Comparison of ENCODE assay signal across 20 mouse cellular contexts in genomic region chr11:115447321-115447885, GRCm38 (mm10). TPM values are rescaled to one million over a fixed set of nuclear protein-coding genes. Genes with fewer than 3 reads are reported as not detected.
DNase-seq lines count a peak whose midpoint lies in the region; ATAC-seq lines count a peak whose summit lies in the region.
"Had no signal": no experiment of that assay in that cellular context is flagged by ENCODE, and none has a peak within 500 bp of the region (broad histone marks: within the 10 kb centered on the region; RNA-seq: fewer than 3 reads in every experiment).

No protein-coding gene starts in this region.

- peak overlapping the region; percentile 33 for H3K4me3 ChIP-seq in erythroblast, embryonic 14.5 days (replicated peaks)
- H3K4me3 ChIP-seq in stomach, embryonic 16.5 days (replicated peaks; ENCODE audit: low read length), result no peak overlapping the region
- H3K4me3 ChIP-seq: limb, embryonic 13.5 days had no signal

- no peaks in the 10 kb centered on the region for H3K4me1 ChIP-seq in erythroblast, embryonic 14.5 days (ENCODE audit: control insufficient read depth)
- no peaks in the 10 kb centered on the region; the same call in 1 of the 2 replicates for H3K4me1 ChIP-seq in stomach, embryonic 16.5 days (ENCODE audit: control insufficient read depth, insufficient read depth, low read length)

- H3K9ac ChIP-seq in stomach, embryonic 16.5 days (ENCODE audit: low read length), result no peak overlapping the region
- H3K9ac ChIP-seq: limb, embryonic 13.5 days had no signal

- H3K27me3 ChIP-seq in erythroblast, embryonic 14.5 days (ENCODE audit: control insufficient read depth), result peaks cover 3% of the 10 kb centered on the region; the same call in 1 of the 2 replicates
- H3K27me3 ChIP-seq in stomach, embryonic 16.5 days (ENCODE audit: control insufficient read depth, insufficient read depth, low read length), result no peaks in the 10 kb centered on the region
- H3K27me3 ChIP-seq: limb, embryonic 13.5 days had no signal

- 76% methylated on average over 11 of the region's 11 CpGs for WGBS in stomach, embryonic 16.5 days

- H3K9me3 ChIP-seq in erythroblast, embryonic 14.5 days (ENCODE audit: control insufficient read depth, low read length), result no peaks in the 10 kb centered on the region
- H3K9me3 ChIP-seq in stomach, embryonic 16.5 days (replicated peaks; ENCODE audit: control insufficient read depth, low read length), result no peaks in the 10 kb centered on the region
- H3K9me3 ChIP-seq: G1E; limb, embryonic 13.5 days had no signal

- H3K36me3 ChIP-seq in erythroblast, embryonic 14.5 days (ENCODE audit: control insufficient read depth), result no peaks in the 10 kb centered on the region
- no peaks in the 10 kb centered on the region for H3K36me3 ChIP-seq in stomach, embryonic 16.5 days (ENCODE audit: control insufficient read depth, insufficient read depth, low read length)
- H3K36me3 ChIP-seq: G1E; limb, embryonic 13.5 days had no signal

- H3K27ac ChIP-seq in stomach, embryonic 16.5 days (ENCODE audit: low read length), result peak overlapping the region; percentile 14; the same call in 1 of the 2 replicates
- H3K27ac ChIP-seq: hindbrain, postnatal 0 days; limb, embryonic 13.5 days had no signal

- no peak for ATAC-seq in erythroblast, adult 5-6 weeks (replicated peaks; ENCODE audit: low FRiP score, poor library complexity, severe bottlenecking)
- no peak for ATAC-seq in stomach, embryonic 16.5 days (ENCODE audit: insufficient read depth, low FRiP score)
- ATAC-seq in erythroid progenitor cell, adult 5-6 weeks (replicated peaks; ENCODE audit: low FRiP score, poor library complexity, severe bottlenecking), result no peak
- ATAC-seq: hindbrain, postnatal 0 days; midbrain, embryonic 16.5 days had no signal

- peak; percentile 61 for DNase-seq in kidney, adult 18-20 months
- no peak for DNase-seq in kidney, postnatal 14 days
- DNase-seq in kidney, postnatal 25 days, result peak; percentile 60 to 84
- no peak for DNase-seq in layer of hippocampus, adult 9-10 months (ENCODE audit: low spot score)
- DNase-seq: layer of hippocampus, postnatal 36 days; lung, postnatal 4 days; retina, postnatal 1 day; spleen, adult 18-20 months had no signal

- H3K4me2 ChIP-seq in stomach, embryonic 16.5 days (ENCODE audit: low read depth, low read length), result no peak overlapping the region
- H3K4me2 ChIP-seq: limb, embryonic 13.5 days had no signal

RNA-seq across cellular contexts. Expression of gene Trim80, which starts 7.1 kb away (rescaled TPM):
- not detected in 2 replicates for polyA plus RNA-seq in erythroblast, embryonic 14.5 days (2012)
- total RNA-seq in erythroblast, adult 5-6 weeks (2015; ENCODE audit: low replicate concordance), result not detected in 2 replicates
- not detected in 2 replicates for total RNA-seq in erythroblast, adult 5-6 weeks (2017; ENCODE audit: low replicate concordance)
- polyA plus RNA-seq in stomach, embryonic 16.5 days (2015; fragmentation: Nextera tagmentation; extraction: Ambion mirVana), result 0.22 and 0.26 TPM in 2 replicates
- not detected in 2 replicates for total RNA-seq in erythroid progenitor cell, adult 5-6 weeks (2015; ENCODE audit: low replicate concordance)
- not detected in 2 replicates for total RNA-seq in erythroid progenitor cell, adult 5-6 weeks (2017; ENCODE audit: low replicate concordance)
- total RNA-seq: common myeloid progenitor, adult 5-6 weeks; G1E; gastrocnemius, postnatal 4 days; hindbrain, postnatal 0 days; layer of hippocampus, postnatal 36 days had no signal
- polyA plus RNA-seq: G1E; midbrain, embryonic 16.5 days; neural tube, embryonic 14.5 days had no signal

RNA-seq across cellular contexts. Expression of gene Slc16a5, which starts 14.9 kb away (rescaled TPM):
- 0.02 TPM in 1 of 2 replicates, not detected in the other for polyA plus RNA-seq in erythroblast, embryonic 14.5 days (2012)
- not detected in 2 replicates for total RNA-seq in erythroblast, adult 5-6 weeks (2015; ENCODE audit: low replicate concordance)
- total RNA-seq in erythroblast, adult 5-6 weeks (2017; ENCODE audit: low replicate concordance), result not detected in 2 replicates
- 2.8 and 3.7 TPM in 2 replicates for polyA plus RNA-seq in stomach, embryonic 16.5 days (2015; fragmentation: Nextera tagmentation; extraction: Ambion mirVana)
- total RNA-seq in erythroid progenitor cell, adult 5-6 weeks (2015; ENCODE audit: low replicate concordance), result not detected in 2 replicates
- total RNA-seq in erythroid progenitor cell, adult 5-6 weeks (2017; ENCODE audit: low replicate concordance), result 1.0 TPM in 1 of 2 replicates, not detected in the other
- total RNA-seq: adrenal gland, postnatal 25 days; common myeloid progenitor, adult 5-6 weeks; gastrocnemius, postnatal 4 days; layer of hippocampus, postnatal 36 days had no signal
- polyA plus RNA-seq: G1E had no signal

RNA-seq across cellular contexts. Expression of gene Kctd2, which starts 27.5 kb away (rescaled TPM):
- 1.3 and 1.9 TPM in 2 replicates for polyA plus RNA-seq in erythroblast, embryonic 14.5 days (2012)
- total RNA-seq in erythroblast, adult 5-6 weeks (2015; ENCODE audit: low replicate concordance), result 2.1 and 5.9 TPM in 2 replicates
- total RNA-seq in erythroblast, adult 5-6 weeks (2017; ENCODE audit: low replicate concordance), result 2.8 and 8.3 TPM in 2 replicates
- 3.2 and 3.6 TPM in 2 replicates for polyA plus RNA-seq in stomach, embryonic 16.5 days (2015; fragmentation: Nextera tagmentation; extraction: Ambion mirVana)
- 4.2 and 14.1 TPM in 2 replicates for total RNA-seq in erythroid progenitor cell, adult 5-6 weeks (2015; ENCODE audit: low replicate concordance)
- total RNA-seq in erythroid progenitor cell, adult 5-6 weeks (2017; ENCODE audit: low replicate concordance), result 8.3 and 16.9 TPM in 2 replicates

RNA-seq across cellular contexts. Expression of gene Atp5h, which starts 27.6 kb away (rescaled TPM):
- 19.5 and 23.1 TPM in 2 replicates for polyA plus RNA-seq in erythroblast, embryonic 14.5 days (2012)
- 282 and 306 TPM in 2 replicates for total RNA-seq in erythroblast, adult 5-6 weeks (2015; ENCODE audit: low replicate concordance)
- 240 and 279 TPM in 2 replicates for total RNA-seq in erythroblast, adult 5-6 weeks (2017; ENCODE audit: low replicate concordance)
- 746 and 843 TPM in 2 replicates for polyA plus RNA-seq in stomach, embryonic 16.5 days (2015; fragmentation: Nextera tagmentation; extraction: Ambion mirVana)
- total RNA-seq in erythroid progenitor cell, adult 5-6 weeks (2015; ENCODE audit: low replicate concordance), result 520 and 620 TPM in 2 replicates
- total RNA-seq in erythroid progenitor cell, adult 5-6 weeks (2017; ENCODE audit: low replicate concordance), result 410 and 415 TPM in 2 replicates

RNA-seq across cellular contexts. Expression of gene Armc7, which starts 28.1 kb away (rescaled TPM):
- polyA plus RNA-seq in erythroblast, embryonic 14.5 days (2012), result 0.73 and 0.87 TPM in 2 replicates
- 2.5 and 3.8 TPM in 2 replicates for total RNA-seq in erythroblast, adult 5-6 weeks (2015; ENCODE audit: low replicate concordance)
- 1.5 and 5.5 TPM in 2 replicates for total RNA-seq in erythroblast, adult 5-6 weeks (2017; ENCODE audit: low replicate concordance)
- 7.9 and 8.0 TPM in 2 replicates for polyA plus RNA-seq in stomach, embryonic 16.5 days (2015; fragmentation: Nextera tagmentation; extraction: Ambion mirVana)
- total RNA-seq in erythroid progenitor cell, adult 5-6 weeks (2015; ENCODE audit: low replicate concordance), result 1.8 TPM in 1 of 2 replicates, not detected in the other
- total RNA-seq in erythroid progenitor cell, adult 5-6 weeks (2017; ENCODE audit: low replicate concordance), result 2.7 TPM in 2 replicates

Comparison
In these comparisons a context has a peak if more than half of its experiments do, and no peak if none do; other contexts are left out.
1. DNase-seq: peak in kidney, adult 18-20 months (single experiment) and kidney, postnatal 25 days (2 of 2); none in kidney, postnatal 14 days (single experiment) and layer of hippocampus, adult 9-10 months (single experiment).